Mouse (Mus musculus): ENCODE results near the gene Ctsd. TPM values are rescaled to one million over a fixed set of nuclear protein-coding genes. Genes with fewer than 3 reads are reported as not detected.

The Ctsd gene
- polyA plus RNA-seq, 1 experiment from 2014 or later, result 189 TPM

DNA sequence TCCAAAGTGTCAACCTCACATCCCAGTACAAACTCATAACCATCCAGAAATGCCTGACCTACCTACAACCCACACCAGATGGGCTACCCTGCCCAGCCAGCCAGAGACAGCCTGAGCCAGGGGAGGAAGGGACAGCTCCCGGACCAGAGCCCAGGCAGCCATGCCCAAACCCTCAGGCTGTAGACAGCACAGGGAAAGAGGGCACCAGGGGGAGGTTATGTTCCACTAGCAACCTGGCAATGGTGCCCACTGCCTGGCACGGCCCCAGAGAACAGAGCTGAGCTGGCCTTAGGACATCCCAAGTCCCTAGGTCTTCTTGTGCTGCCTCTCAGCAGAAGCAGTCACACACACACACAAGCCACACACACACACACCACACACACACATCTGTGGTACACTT is 19.0 kb downstream of the Ctsd start:
- DNase-seq (ENCODE audit: low spot score) (no peak), ATAC-seq (ENCODE audit: insufficient read depth, low FRiP score, low TSS enrichment) (no peak)
- H3K4me2 ChIP-seq (ENCODE audit: low read depth), result no peak overlapping the region
- H3K36me3 ChIP-seq (ENCODE audit: control insufficient read depth, insufficient read depth, low read length), result no peaks in the 10 kb centered on the region
- H3K27ac ChIP-seq (ENCODE audit: low read depth, low read length), result no peak overlapping the region
- no peak overlapping the region for H3K9ac ChIP-seq (ENCODE audit: low read length)
- 74% methylated on average over 2 of the region's 2 CpGs for WGBS
- peaks cover 29% of the 10 kb centered on the region for H3K27me3 ChIP-seq (ENCODE audit: control insufficient read depth, insufficient read depth, low read length)
- no peak overlapping the region for H3K4me3 ChIP-seq (ENCODE audit: low read depth, low read length)
- no peaks in the 10 kb centered on the region for H3K4me1 ChIP-seq (ENCODE audit: control insufficient read depth, insufficient read depth, low read length)
- H3K9me3 ChIP-seq (ENCODE audit: control insufficient read depth, low read length), result no peaks in the 10 kb centered on the region

GRCm38 (mm10) chr7:142363107-142363506 is 24.7 kb downstream of the Ctsd start:
- Histone ChIP-seq H3K36me3 (ENCODE audit: control insufficient read depth, insufficient read depth, low read length) (no peaks in the 10 kb centered on the region), H3K27me3 (ENCODE audit: control insufficient read depth, insufficient read depth, low read length) (no peaks in the 10 kb centered on the region), H3K9me3 (ENCODE audit: control insufficient read depth, low read length) (no peaks in the 10 kb centered on the region), H3K9ac (ENCODE audit: low read length) (no peak overlapping the region), H3K27ac (ENCODE audit: low read depth, low read length) (no peak overlapping the region), H3K4me2 (ENCODE audit: low read depth) (no peak overlapping the region), H3K4me3 (ENCODE audit: low read depth, low read length) (no peak overlapping the region), H3K4me1 (ENCODE audit: control insufficient read depth, insufficient read depth, low read length) (no peaks in the 10 kb centered on the region)
- DNase-seq (ENCODE audit: low spot score) (no peak), ATAC-seq (ENCODE audit: insufficient read depth, low FRiP score, low TSS enrichment) (no peak)
- 81% methylated on average over 4 of the region's 4 CpGs for WGBS

DNA sequence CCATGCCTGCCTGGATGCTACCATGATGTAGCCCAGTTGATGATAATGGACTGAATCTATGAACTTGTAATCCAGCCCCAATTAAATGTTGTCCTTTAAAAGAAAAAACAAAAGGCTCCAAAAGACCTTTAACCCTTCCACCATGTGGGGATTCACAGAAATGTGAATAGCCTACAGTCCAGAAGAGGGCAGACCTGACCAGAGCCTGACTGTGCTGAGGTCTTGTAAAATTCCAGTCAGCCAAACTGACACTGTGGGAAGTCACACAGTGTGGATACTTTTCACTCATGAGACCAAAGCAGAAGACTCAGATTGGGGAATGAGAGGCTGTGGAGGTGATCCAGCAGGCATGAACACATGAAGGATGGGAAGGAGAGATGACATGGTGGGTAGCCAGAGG is 27.1 kb downstream of the Ctsd start:
- ATAC-seq (ENCODE audit: insufficient read depth, low FRiP score, low TSS enrichment), result no peak
- DNase-seq (ENCODE audit: low spot score), result no peak
- Histone ChIP-seq H3K4me2 (ENCODE audit: low read depth) (no peak overlapping the region), H3K9ac (ENCODE audit: low read length) (no peak overlapping the region), H3K4me3 (ENCODE audit: low read depth, low read length) (no peak overlapping the region), H3K36me3 (ENCODE audit: control insufficient read depth, insufficient read depth, low read length) (no peaks in the 10 kb centered on the region), H3K27ac (ENCODE audit: low read depth, low read length) (no peak overlapping the region), H3K27me3 (ENCODE audit: control insufficient read depth, insufficient read depth, low read length) (no peaks in the 10 kb centered on the region), H3K4me1 (ENCODE audit: control insufficient read depth, insufficient read depth, low read length) (no peaks in the 10 kb centered on the region), H3K9me3 (ENCODE audit: control insufficient read depth, low read length) (no peaks in the 10 kb centered on the region)

DNA sequence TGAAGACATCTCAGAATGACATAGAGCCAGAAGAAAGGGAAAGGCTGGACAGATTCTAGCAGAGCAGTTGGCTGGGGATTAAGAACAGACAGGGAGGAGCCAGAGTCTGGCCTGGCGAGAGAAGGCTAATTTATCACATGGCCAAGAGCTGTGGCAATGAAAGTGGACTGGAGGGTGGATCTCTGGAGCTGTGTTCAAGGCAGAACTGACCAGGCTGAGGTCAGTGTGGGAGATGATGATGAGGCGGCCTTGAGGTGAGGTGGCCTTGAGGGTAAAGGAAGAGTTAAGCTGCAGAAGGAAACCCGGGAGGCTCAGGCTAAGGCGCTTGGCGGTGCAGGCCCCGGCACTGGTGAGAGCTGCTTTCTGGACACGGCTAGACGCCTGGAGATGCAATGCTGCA is 28.7 kb downstream of the Ctsd start:
- H3K27me3 ChIP-seq (ENCODE audit: control insufficient read depth, insufficient read depth, low read length), result no peaks in the 10 kb centered on the region
- no peak overlapping the region for H3K27ac ChIP-seq (ENCODE audit: low read depth, low read length)
- H3K9ac ChIP-seq (ENCODE audit: low read length), result no peak overlapping the region
- DNase-seq (ENCODE audit: low spot score), result no peak
- H3K4me2 ChIP-seq (ENCODE audit: low read depth), result no peak overlapping the region
- no peaks in the 10 kb centered on the region for H3K9me3 ChIP-seq (ENCODE audit: control insufficient read depth, low read length)
- 84% methylated on average over 8 of the region's 8 CpGs for WGBS
- no peaks in the 10 kb centered on the region for H3K36me3 ChIP-seq (ENCODE audit: control insufficient read depth, insufficient read depth, low read length)
- ATAC-seq (ENCODE audit: insufficient read depth, low FRiP score, low TSS enrichment), result no peak
- no peak overlapping the region for H3K4me3 ChIP-seq (ENCODE audit: low read depth, low read length)
- no peaks in the 10 kb centered on the region for H3K4me1 ChIP-seq (ENCODE audit: control insufficient read depth, insufficient read depth, low read length)

DNA sequence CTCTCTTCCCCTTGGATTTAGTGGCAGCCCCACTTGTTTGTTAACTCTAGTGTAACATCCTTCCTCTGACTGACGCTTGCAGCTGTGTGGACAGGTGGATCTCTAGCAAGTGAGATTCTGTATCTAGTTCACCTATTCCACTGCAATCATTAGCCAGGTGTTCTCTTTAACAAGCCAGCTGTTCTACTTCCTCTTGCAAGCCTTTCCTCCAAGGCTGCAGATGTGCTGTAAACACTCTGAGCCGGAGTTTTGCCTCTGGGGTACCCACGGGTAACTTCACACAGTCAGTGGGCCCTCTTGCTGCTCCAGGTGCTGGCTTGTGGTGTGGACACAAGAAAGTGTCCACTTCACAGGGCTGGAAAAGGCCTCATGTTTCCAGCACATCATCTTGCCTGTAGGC is 30.3 kb downstream of the Ctsd start:
- Histone ChIP-seq H3K4me2 (ENCODE audit: low read depth) (no peak overlapping the region), H3K36me3 (ENCODE audit: control insufficient read depth, insufficient read depth, low read length) (no peaks in the 10 kb centered on the region), H3K4me3 (ENCODE audit: low read depth, low read length) (no peak overlapping the region), H3K4me1 (ENCODE audit: control insufficient read depth, insufficient read depth, low read length) (no peaks in the 10 kb centered on the region), H3K27me3 (ENCODE audit: control insufficient read depth, insufficient read depth, low read length) (no peaks in the 10 kb centered on the region), H3K9me3 (ENCODE audit: control insufficient read depth, low read length) (no peaks in the 10 kb centered on the region), H3K27ac (ENCODE audit: low read depth, low read length) (no peak overlapping the region), H3K9ac (ENCODE audit: low read length) (no peak overlapping the region)
- 84% methylated on average over 3 of the region's 3 CpGs for WGBS
- ATAC-seq (ENCODE audit: insufficient read depth, low FRiP score, low TSS enrichment), result no peak
- DNase-seq (ENCODE audit: low spot score), result no peak

DNA sequence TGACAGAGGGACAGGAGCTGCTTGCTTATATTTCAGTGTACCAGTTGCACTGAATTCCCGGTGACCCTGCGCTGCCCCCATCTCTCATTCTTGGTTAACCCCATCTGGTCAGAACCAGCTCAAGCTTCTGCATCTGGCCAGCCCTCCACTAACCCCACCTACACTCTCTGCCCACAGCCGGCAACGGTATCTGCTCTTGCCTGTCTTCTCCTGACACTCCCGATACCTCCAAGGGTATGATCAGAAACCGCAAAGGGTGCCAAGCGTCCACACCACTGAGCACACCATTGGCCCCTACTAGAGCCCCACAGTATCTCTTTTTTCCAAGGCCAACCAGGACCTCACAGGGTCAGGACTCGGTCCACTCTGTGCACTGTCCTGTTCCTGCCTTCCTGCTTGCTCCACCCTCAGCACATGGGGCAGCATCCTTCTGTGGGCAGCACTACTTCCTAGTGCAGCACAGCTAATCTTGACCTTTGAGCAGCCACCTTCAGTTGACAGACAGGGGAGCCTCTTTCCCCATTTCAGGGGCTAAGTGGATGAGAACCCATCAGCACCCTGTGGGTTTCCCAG is 33.1 kb downstream of the Ctsd start:
- DNase-seq (ENCODE audit: low spot score) (no peak), ATAC-seq (ENCODE audit: insufficient read depth, low FRiP score, low TSS enrichment) (no peak)
- H3K9ac ChIP-seq (ENCODE audit: low read length), result no peak overlapping the region
- H3K36me3 ChIP-seq (ENCODE audit: control insufficient read depth, insufficient read depth, low read length), result no peaks in the 10 kb centered on the region
- H3K27ac ChIP-seq (ENCODE audit: low read depth, low read length), result no peak overlapping the region
- H3K4me1 ChIP-seq (ENCODE audit: control insufficient read depth, insufficient read depth, low read length), result no peaks in the 10 kb centered on the region
- no peaks in the 10 kb centered on the region for H3K9me3 ChIP-seq (ENCODE audit: control insufficient read depth, low read length)
- H3K4me2 ChIP-seq (ENCODE audit: low read depth), result no peak overlapping the region
- no peak overlapping the region for H3K4me3 ChIP-seq (ENCODE audit: low read depth, low read length)
- H3K27me3 ChIP-seq (ENCODE audit: control insufficient read depth, insufficient read depth, low read length), result no peaks in the 10 kb centered on the region
- WGBS, result 77% methylated on average over 8 of the region's 8 CpGs

DNA sequence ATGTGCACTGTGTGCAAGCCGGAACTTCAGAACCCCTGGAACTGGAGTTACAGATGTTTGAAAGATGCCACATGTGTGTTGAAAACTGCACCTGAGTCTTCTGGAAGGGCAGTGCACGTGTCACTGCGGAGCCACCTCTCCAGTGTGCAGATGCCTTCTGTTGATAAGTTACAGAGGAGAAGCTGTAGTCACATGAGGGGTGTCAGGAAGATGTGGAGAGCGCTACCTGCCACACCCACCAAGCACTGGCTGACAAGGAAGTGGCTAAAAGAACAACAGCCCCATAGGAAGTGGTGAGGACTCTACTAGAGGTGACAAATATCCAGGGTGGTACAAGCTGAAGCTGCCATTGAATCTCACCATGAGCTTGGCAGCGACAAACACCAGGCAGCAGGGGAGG is 34.0 kb downstream of the Ctsd start:
- no peaks in the 10 kb centered on the region for H3K36me3 ChIP-seq (ENCODE audit: control insufficient read depth, insufficient read depth, low read length)
- ATAC-seq (ENCODE audit: insufficient read depth, low FRiP score, low TSS enrichment), result no peak
- WGBS, result 77% methylated on average over 5 of the region's 5 CpGs

DNA sequence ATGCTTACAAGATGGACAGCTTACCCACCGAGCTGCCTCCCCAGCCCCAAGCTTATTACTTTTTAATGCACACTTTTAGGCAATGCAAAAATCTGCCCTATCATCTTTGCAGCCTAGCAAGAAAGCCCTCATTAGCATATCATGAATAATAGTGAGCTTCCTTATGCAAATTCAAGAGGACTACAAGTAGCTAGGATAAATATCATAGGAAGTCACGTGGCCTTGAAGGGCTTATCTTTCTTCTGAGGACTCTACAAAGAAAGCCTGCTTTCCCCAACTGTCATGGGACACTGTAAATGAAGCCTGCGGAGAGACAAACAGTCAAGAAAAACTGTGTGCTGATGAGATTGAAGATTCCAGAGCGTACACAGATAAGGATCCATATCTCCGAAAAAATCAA is 36.3 kb downstream of the Ctsd start:
- H3K27ac ChIP-seq (ENCODE audit: low read depth, low read length), result no peak overlapping the region
- no peak overlapping the region for H3K9ac ChIP-seq (ENCODE audit: low read length)
- ATAC-seq (ENCODE audit: insufficient read depth, low FRiP score, low TSS enrichment), result no peak
- no peaks in the 10 kb centered on the region for H3K9me3 ChIP-seq (ENCODE audit: control insufficient read depth, low read length)
- H3K4me1 ChIP-seq (ENCODE audit: control insufficient read depth, insufficient read depth, low read length), result 0 out of 2 replicates have a peak, but pooled peaks cover 3% of the 10 kb centered on the region
- no peak overlapping the region for H3K4me3 ChIP-seq (ENCODE audit: low read depth, low read length)
- no peak for DNase-seq (ENCODE audit: low spot score)
- 83% methylated on average over 5 of the region's 5 CpGs for WGBS
- H3K36me3 ChIP-seq (ENCODE audit: control insufficient read depth, insufficient read depth, low read length), result no peaks in the 10 kb centered on the region
- no peak overlapping the region for H3K4me2 ChIP-seq (ENCODE audit: low read depth)
- no peaks in the 10 kb centered on the region for H3K27me3 ChIP-seq (ENCODE audit: control insufficient read depth, insufficient read depth, low read length)

More for the DNA sequence above, 34.0 kb downstream of the Ctsd start:
- Histone ChIP-seq H3K4me1 (ENCODE audit: control insufficient read depth, insufficient read depth, low read length) (0 out of 2 replicates have a peak, but pooled peaks cover 3% of the 10 kb centered on the region), H3K4me2 (ENCODE audit: low read depth) (no peak overlapping the region), H3K27ac (ENCODE audit: low read depth, low read length) (no peak overlapping the region), H3K9me3 (ENCODE audit: control insufficient read depth, low read length) (no peaks in the 10 kb centered on the region), H3K9ac (ENCODE audit: low read length) (no peak overlapping the region), H3K4me3 (ENCODE audit: low read depth, low read length) (no peak overlapping the region), H3K27me3 (ENCODE audit: control insufficient read depth, insufficient read depth, low read length) (no peaks in the 10 kb centered on the region)
- DNase-seq (ENCODE audit: low spot score), result no peak

DNA sequence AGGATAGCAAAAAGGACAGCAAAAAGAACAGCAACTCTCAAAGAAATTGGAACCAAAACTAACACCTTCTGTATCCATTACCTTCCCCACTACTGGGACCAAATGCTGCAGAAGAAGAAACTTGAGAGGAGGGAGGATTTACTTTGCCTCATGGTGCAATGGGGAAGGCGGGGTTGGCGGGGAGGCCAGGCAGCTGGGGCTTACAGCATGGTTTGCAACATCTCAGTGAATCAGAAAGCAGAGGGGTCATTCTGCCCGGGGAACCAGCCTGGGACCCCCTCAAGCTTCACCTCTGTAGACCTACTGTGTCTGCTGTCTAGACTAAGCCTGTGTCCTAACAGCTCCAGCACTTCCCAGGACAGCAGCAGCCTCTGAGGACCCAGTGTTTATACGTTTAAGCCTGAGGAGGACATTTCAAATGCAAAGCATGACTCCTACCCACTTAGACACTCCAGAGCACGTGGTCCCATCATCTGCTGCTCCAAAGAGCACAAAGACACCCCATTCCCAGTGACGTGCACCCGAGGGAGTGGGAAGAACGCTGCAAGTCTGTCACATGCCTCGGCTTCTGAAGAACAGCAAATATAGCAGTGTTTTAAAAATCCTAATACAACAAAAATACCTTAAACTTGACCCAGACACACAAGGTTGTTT is 38.4 kb downstream of the Ctsd start:
- ATAC-seq (ENCODE audit: insufficient read depth, low FRiP score, low TSS enrichment), result no peak
- Histone ChIP-seq H3K9me3 (ENCODE audit: control insufficient read depth, low read length) (no peaks in the 10 kb centered on the region), H3K9ac (ENCODE audit: low read length) (no peak overlapping the region), H3K4me1 (ENCODE audit: control insufficient read depth, insufficient read depth, low read length) (0 out of 2 replicates have a peak, but pooled peaks cover 3% of the 10 kb centered on the region), H3K4me3 (ENCODE audit: low read depth, low read length) (no peak overlapping the region), H3K4me2 (ENCODE audit: low read depth) (no peak overlapping the region), H3K36me3 (ENCODE audit: control insufficient read depth, insufficient read depth, low read length) (no peaks in the 10 kb centered on the region), H3K27me3 (ENCODE audit: control insufficient read depth, insufficient read depth, low read length) (no peaks in the 10 kb centered on the region), H3K27ac (ENCODE audit: low read depth, low read length) (no peak overlapping the region)
- no peak for DNase-seq (ENCODE audit: low spot score)
- WGBS, result 28% methylated on average over 9 of the region's 9 CpGs
